Mouse (Mus musculus): ENCODE results near the gene Hmox2.

Gene Hmox2

DNA sequence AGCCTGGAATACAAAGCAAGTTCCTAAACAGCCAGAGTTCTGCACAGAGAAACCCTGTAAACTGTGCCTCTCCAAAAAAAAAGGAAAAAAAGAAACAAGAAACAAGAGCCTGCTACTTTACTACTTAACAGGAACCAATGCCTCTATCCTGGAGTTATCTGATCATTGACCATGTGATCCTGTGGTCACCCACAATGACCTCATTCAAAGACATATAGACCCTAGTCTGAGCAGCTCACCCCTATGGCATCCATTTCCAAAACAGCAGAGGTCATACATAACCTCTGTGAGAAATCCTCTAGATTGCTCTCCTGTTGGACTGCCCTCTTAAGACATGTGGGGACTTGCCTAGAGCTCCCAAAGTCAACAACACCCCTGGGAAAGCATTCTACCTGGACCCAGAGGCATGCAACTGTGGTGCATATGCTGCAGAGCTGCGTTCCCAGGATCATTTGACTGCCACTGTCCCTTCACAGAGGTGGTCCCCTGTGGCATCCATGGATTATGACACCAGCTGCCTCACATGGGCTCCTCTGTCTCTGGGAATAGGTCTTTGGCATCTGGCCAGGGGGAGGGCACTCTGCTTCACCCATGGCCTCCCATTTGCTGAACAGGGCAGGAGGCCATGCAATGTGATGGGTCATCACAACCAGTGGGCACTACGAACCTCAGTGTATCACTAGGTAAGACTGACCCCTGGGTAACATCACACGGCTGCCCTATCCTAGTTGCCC lies 51.2 kb downstream of the Hmox2 start:
- in situ Hi-C loops (cut with MboI; ENCODE audit: unreplicated experiment in 2 of 2) = loop anchor here in 1 of 2 experiments (5.0 kb wide), 1 partner anchor 50 kb away; the partner anchor contains the start of gene Hmox2

DNA sequence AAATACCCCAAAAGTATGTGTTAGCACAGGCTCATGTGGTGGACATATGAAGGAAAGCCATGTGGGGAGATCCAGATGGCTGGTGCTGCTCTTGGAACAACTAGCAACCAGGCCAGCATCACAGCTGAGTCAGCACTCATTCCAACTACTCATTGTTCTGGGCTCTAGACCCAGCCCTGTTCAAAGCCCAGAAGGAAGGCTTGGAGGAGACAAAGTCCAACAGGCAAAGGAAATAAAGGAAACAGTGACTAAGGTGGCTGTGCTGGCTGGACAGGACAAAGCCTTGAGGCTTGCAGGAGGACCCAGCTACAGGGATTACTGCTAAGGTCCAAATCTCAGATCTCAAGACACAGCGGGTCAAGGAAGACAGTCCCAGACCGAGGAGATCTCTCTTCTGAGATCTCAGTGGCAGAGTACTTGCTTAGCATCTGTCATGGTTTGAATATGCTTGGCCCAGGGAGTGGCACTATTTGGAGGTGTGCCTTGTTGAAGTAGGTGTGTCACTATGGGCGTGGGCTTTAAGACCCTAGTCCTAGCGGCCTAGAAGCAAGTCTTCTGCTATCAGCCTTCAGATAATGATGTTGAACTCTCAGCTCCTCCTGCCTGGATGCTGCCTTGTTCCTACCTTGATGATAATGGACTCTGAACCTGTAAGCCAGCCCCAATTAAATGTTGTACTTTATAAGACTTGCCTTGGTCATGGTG lies 51.9 kb downstream of the Hmox2 start:
- in situ Hi-C loops (cut with MboI; ENCODE audit: unreplicated experiment in 2 of 2) = loop anchor here in 1 of 2 experiments (5.0 kb wide), 1 partner anchor 51 kb away; the partner anchor contains the start of gene Hmox2

DNA sequence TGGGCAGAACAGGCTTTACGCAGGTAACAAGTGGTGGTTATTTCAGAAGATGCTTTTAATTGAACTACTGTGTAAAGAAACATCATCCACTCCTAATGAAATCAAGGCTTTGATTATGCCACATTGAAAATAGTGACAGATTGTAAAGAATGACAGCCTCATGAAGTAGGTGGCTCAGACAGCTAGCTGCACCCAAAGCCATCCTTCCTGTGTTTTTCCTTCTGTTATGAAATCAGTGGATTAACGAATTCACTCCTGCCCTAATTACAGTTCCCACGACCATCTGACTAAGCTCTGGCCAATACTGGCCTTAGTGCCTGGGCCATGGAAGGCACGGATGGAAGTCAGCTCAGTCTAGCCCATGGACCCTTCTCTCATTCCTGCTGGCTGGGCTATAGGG lies 52.8 kb downstream of the Hmox2 start:
- in situ Hi-C loops (cut with MboI; ENCODE audit: unreplicated experiment in 2 of 2) = loop anchor here in 1 of 2 experiments (5.0 kb wide), 1 partner anchor 52 kb away; the partner anchor contains the start of gene Hmox2

DNA sequence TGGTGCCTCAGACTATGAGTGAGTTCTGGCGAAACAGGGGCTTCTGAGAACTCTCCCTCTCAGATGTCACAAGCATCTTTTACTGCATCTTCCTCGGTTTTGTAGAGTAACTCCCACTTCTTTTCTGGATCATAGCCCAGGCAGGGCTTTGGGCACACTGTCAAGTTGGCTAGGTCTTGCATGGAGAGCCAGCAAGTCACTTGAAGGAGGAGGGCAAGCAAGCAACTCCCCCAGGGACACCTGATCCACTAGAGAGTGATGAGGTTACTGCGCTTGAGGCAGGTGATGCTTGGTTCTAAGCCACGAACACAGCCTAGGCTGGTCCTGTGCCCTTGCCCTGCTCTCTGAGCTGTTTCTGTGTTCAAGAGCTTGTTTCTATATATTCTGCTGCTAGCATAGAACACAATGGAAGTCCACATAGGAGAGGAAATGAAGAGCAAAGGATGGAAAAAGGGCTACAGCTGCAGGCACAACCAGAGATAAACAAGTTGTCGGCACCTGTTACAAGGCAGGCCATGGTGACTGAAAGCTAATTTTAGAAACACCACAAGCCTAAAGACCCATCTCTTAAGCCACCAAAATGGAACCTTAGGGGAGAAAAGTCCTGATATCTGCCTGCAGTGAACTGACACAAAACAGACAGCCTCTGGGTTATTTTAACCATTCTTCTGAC lies 55.5 kb downstream of the Hmox2 start:
- in situ Hi-C loops (cut with MboI; ENCODE audit: unreplicated experiment in 2 of 2) = loop anchor here in 1 of 2 experiments (10.0 kb wide), 2 partner anchors 57 to 107 kb away; partner anchors contain the start of genes Coro7 and Hmox2

DNA sequence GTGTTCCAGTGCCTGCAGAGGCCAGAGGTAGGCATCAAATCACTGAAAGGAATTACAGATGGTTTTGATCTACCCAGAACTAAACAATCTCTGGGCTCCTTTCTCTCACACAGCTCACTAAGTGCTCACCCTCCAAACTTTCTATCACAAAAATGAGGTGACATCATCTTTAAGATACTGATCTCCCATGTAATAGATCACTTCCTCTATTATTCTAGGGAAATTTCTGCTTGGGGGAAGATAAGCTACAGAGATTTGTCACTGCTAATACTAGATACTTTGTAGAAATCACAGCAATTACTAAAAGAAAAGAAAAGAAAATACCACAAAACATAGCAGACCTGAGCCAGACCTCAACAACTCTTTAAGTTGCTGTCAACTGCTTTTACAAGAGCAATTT lies 56.4 kb downstream of the Hmox2 start:
- in situ Hi-C loops (cut with MboI; ENCODE audit: unreplicated experiment in 2 of 2) = loop anchor here in 1 of 2 experiments (10.0 kb wide), 2 partner anchors 58 to 108 kb away; partner anchors contain the start of genes Coro7 and Hmox2

DNA sequence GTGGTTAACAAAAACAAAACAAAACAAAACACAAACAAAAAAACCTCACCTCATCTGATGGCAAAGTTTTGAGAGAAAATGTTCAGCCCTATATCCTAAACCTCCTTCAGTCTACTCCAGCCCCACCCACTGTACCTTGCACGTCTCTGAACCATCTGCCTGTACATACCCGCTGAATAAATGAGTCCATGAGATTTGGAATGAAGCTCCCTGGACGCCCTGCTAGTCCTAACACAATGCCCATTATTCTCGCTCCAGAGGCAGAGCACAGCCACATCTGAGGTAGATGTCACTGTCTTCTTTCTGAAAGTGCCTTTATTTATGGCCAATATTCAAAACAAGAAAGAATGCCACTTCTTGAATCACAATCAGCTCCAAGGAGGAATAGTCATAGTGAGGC lies 59.5 kb downstream of the Hmox2 start:
- in situ Hi-C loops (cut with MboI; ENCODE audit: unreplicated experiment in 2 of 2) = loop anchor here (5.0 to 10.0 kb wide), 3 partner anchors 61 to 111 kb away; partner anchors contain the start of genes Coro7 (in 1 of the 2) and Hmox2 (in 1 of the 2)

DNA sequence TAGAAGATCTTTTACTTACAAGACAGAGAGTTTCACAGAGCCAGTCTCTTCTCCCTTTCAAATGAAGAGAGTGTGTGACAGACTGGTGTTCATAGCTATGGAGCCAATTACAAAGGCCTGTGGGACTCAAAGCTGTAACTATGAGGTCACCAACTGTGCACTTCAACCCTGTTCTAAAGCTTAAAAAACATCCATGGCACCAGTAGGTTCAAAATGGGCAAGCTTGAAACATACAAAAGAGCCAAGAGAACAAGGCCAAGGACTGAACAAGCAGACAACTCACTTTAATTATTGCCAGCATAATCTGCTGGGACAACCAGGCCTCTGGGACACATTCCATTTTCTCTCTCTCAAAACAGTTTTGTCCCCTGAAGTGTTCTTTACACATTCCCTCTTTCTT lies 62.0 kb downstream of the Hmox2 start:
- in situ Hi-C loops (cut with MboI; ENCODE audit: unreplicated experiment in 2 of 2) = loop anchor here (5.0 to 10.0 kb wide), 3 partner anchors 63 to 113 kb away; partner anchors contain the start of genes Coro7 (in 1 of the 2) and Hmox2 (in 1 of the 2)

DNA sequence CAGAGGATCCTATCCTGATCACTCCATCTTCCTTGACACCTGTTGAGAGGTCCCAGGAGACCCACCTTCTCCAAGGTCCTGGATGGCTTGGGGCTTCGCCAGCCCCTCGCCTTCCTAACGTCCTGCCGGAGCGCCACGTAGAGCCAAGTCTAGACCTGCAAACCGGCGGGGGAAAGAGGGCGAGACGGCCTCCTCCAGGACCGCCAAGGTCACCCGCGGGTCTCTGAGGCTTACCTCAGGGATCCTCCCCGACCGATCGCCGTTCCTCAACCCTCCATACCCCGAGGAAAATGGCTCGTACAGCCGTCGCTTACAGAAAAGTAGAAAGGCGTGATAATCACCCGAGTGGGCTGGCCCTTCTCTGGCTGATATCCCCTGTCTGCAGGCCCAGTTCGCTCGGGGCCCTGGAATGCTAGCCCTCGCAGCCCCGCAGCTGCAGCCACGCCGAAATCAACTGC lies 63.2 kb downstream of the Hmox2 start:
- in situ Hi-C loops (cut with MboI; ENCODE audit: unreplicated experiment in 2 of 2) = loop anchor here (5.0 to 10.0 kb wide), 3 partner anchors 65 to 115 kb away; partner anchors contain the start of genes Coro7 (in 1 of the 2) and Hmox2 (in 1 of the 2)

DNA sequence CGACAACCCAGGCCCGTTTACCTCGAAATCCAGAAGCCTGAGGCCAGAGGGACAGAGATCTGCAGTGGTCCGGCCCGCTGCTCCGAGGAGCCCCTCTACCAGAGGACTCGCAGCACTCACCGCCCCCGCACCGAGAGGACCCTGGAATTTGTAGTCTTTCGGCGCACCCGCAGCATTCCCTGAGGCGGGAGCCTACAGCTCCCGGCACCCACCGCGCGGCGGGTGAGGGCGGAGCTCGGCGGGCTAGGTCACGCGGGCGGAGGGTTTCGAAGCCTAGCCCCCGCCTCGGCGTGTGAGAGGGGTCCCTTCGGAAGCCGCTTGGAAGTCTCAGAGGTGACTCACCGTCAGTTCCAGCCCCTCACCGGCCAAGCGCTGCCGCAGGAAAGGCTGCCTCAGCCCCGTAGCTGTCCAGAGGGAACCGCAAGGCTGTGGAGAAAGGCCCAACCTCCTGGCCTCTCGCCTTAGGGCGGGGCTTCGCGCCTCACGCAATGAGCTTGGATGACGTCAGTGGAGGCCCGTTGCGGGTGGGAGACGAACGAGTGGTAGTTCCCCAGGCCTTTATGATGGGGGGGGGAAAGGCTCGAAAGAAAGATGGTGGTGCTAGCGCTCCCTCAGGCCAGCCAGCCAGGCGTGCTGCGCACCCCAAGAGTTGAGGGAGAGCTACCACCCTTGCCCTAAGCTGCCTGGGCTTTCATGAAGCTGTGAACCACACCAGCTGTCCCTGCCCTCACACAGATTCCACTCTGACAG lies 63.8 kb downstream of the Hmox2 start, which contains the start of gene Cdip1:
Cdip1 (minus strand) TSS at position 483 of the 750 bp plus-strand sequence.
- in situ Hi-C loops (cut with MboI; ENCODE audit: unreplicated experiment in 2 of 2) = loop anchor here (5.0 to 10.0 kb wide), 5 partner anchors 65 to 315 kb away; partner anchors contain the start of genes Coro7 (in 1 of the 2) and Hmox2 (in 1 of the 2)

DNA sequence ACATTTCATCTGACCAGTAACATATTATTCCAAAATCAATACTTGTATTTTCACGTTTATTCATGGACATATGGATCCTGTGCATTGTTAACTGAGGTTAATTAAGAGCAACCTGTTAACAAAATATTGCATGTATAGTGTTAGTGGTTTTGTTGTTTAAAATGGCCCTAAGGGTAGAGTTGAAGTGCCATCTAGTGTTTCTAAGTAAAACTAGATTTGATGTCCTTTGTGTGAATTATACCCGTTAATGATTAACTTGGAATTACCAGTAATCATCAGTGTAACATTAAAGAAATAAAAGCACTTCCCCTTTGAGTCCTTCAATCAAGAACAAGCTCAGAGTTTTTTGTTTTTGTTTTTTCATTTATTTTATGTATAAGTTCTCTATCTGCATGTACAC lies 65.2 kb downstream of the Hmox2 start:
- in situ Hi-C loops (cut with MboI; ENCODE audit: unreplicated experiment in 2 of 2) = loop anchor here (5.0 to 10.0 kb wide), 2 partner anchors 219 to 317 kb away; no protein-coding TSS in a partner anchor

DNA sequence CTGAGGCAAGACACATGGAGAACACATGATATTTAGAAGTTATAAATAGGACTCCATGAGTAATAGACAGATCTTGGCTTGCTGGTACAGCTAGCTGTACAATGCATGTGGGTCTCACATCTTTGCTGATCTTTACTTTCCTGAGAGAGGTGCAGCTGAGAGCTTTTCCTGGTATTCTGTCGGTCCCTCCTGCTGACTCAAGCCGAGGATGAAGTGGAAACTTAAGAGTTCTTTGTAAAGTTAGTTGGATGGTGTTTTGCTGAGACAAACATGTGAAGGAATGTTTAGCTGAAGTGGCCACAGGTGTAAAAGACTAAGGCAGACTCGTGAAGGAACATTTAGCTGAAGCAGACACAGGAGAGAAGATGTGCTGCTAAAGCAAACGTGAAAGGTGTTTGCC lies 70.5 kb downstream of the Hmox2 start:
- in situ Hi-C loops (cut with MboI; ENCODE audit: unreplicated experiment in 2 of 2) = loop anchor here in 1 of 2 experiments (10.0 kb wide), 1 partner anchor 322 kb away; no protein-coding TSS in a partner anchor

Measured in v-Abl transformed pro-B cells (cell line).